Mouse (Mus musculus): ENCODE measurements around the gene Tm9sf4. TPM values are rescaled to one million over a fixed set of nuclear protein-coding genes. Genes with fewer than 3 reads are reported as not detected.

Tm9sf4 gene
- polyA plus RNA-seq, 1 experiment, result 52.5 TPM

GRCm38 (mm10) chr2:153256604-153257003 lies 95.5 kb downstream of the Tm9sf4 start:
- Histone ChIP-seq H3K27me3 (ENCODE audit: control insufficient read depth, insufficient read depth, low read length) (no peaks in the 10 kb centered on the region), H3K36me3 (ENCODE audit: control insufficient read depth, insufficient read depth, low read length) (no peaks in the 10 kb centered on the region), H3K4me3 (ENCODE audit: control insufficient read depth, low read depth, low read length) (no peak overlapping the region), H3K4me1 (ENCODE audit: control insufficient read depth, insufficient read depth, low read length) (no peaks in the 10 kb centered on the region), H3K27ac (ENCODE audit: control insufficient read depth, insufficient read depth, low read depth, low read length) (no peak overlapping the region)
- TF ChIP-seq CTCF (IDR thresholded peaks at IDR 0.05; ENCODE audit: control insufficient read depth, insufficient read depth, insufficient replicate concordance, low read depth, low read length) (no peak), POLR2A (IDR thresholded peaks at IDR 0.05; ENCODE audit: control insufficient read depth, low read depth, low read length) (no peak)

GRCm38 (mm10) chr2:153259030-153259863 lies 98.1 kb downstream of the Tm9sf4 start:
- Histone ChIP-seq H3K36me3 (ENCODE audit: control insufficient read depth, insufficient read depth, low read length) (no peaks in the 10 kb centered on the region; the same call in 1 of the 2 replicates), H3K4me1 (ENCODE audit: control insufficient read depth, insufficient read depth, low read length) (no peaks in the 10 kb centered on the region), H3K27me3 (ENCODE audit: control insufficient read depth, insufficient read depth, low read length) (no peaks in the 10 kb centered on the region), H3K27ac (ENCODE audit: control insufficient read depth, insufficient read depth, low read depth, low read length) (no peak overlapping the region), H3K4me3 (ENCODE audit: control insufficient read depth, low read depth, low read length) (no peak overlapping the region)
- no peak for TF ChIP-seq POLR2A (IDR thresholded peaks at IDR 0.05; ENCODE audit: control insufficient read depth, low read depth, low read length)
- no peak for TF ChIP-seq CTCF (IDR thresholded peaks at IDR 0.05; ENCODE audit: control insufficient read depth, insufficient read depth, insufficient replicate concordance, low read depth, low read length)

Other genes with a start within 250 kb of the Tm9sf4 start
- 0.04 TPM in 1 of 2 replicates, not detected in the other for gene Mylk2, start 250.0 kb upstream of the Tm9sf4 start, polyA plus RNA-seq (2012; rRNA removed)
- gene Foxs1, start 228.1 kb upstream of the Tm9sf4 start, polyA plus RNA-seq (2012; rRNA removed), result 4.1 and 4.3 TPM in 2 replicates
- 151 and 166 TPM in 2 replicates for gene Dusp15, start 209.6 kb upstream of the Tm9sf4 start, polyA plus RNA-seq (2012; rRNA removed)
- 203 and 218 TPM in 2 replicates for gene Ttll9, start 198.8 kb upstream of the Tm9sf4 start, polyA plus RNA-seq (2012; rRNA removed)
- gene Pdrg1, start 145.9 kb upstream of the Tm9sf4 start, polyA plus RNA-seq (2012; rRNA removed), result 20.7 and 22.0 TPM in 2 replicates
- 1.1 and 1.2 TPM in 2 replicates for gene Xkr7, start 129.5 kb upstream of the Tm9sf4 start, polyA plus RNA-seq (2012; rRNA removed)
- 1.3 and 1.4 TPM in 2 replicates for gene Ccm2l, start 95.3 kb upstream of the Tm9sf4 start, polyA plus RNA-seq (2012; rRNA removed)
- gene Hck, start 52.8 kb upstream of the Tm9sf4 start, polyA plus RNA-seq (2012; rRNA removed), result 0.17 and 0.37 TPM in 2 replicates
- gene Tspyl3, start 64.1 kb downstream of the Tm9sf4 start, polyA plus RNA-seq (2012; rRNA removed), result 0.83 and 1.0 TPM in 2 replicates
- gene Plagl2, start 80.1 kb downstream of the Tm9sf4 start, polyA plus RNA-seq (2012; rRNA removed), result 16.1 and 17.3 TPM in 2 replicates
- gene Pofut1, start 80.2 kb downstream of the Tm9sf4 start, polyA plus RNA-seq (2012; rRNA removed), result 10.8 and 12.8 TPM in 2 replicates
- 54.0 and 54.7 TPM in 2 replicates for gene Kif3b, start 130.1 kb downstream of the Tm9sf4 start, polyA plus RNA-seq (2012; rRNA removed)
- gene Asxl1, start 184.5 kb downstream of the Tm9sf4 start, polyA plus RNA-seq (2012; rRNA removed), result 27.6 and 28.7 TPM in 2 replicates